Mouse (Mus musculus): ENCODE measurements around the gene Primpol. TPM values are rescaled to one million over a fixed set of nuclear protein-coding genes. Genes with fewer than 3 reads are reported as not detected.

Primpol gene
- total and polyA plus RNA-seq, 3 experiments: 7.1 to 11.6 TPM; not detected in 1

DNA sequence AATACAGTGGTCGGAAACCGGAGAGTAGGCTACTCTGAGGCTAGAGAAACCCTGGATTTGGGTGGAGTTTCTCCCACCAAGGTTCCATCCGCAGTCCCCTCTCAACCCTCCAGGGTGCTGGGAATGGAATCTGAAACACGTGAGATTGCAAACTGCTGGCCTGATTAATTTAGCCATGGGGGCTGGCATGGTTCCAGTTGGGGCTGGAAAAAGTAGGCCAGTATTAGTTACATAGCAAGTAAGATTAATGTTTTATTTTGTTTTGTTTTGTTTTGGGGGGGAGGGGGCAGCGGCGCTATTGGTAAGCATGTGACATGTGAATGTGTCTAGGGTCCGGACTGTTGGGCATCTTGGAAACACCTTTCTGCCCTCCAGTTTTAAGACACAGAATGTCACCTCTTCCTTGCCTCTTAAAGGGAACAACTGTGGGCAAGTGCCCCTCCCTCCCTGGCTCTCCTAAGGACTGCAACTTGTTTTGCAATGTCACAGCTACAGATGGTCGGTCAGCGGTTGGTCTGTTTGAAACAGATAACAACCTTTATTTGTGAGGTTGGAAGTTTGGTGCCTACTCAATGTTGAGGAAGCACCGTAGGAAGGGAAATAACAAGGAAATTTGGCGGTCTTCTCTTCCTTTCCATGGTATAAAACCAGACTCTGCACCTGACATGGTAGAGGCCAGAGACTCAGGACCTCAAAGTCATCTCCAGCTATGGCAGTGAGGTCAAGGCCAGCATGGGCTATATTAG is 70.4 kb downstream of the Primpol start (continued):
- TF ChIP-seq UBTF (IDR thresholded peaks at IDR 0.05; ENCODE audit: borderline replicate concordance, insufficient read depth, low read depth, low read length) (no peak), CHD2 (IDR thresholded peaks at IDR 0.05; ENCODE audit: low read length) (no peak), POLR2AphosphoS2 (IDR thresholded peaks at IDR 0.05; ENCODE audit: low read length) (no peak), MXI1 (IDR thresholded peaks at IDR 0.05; ENCODE audit: low read depth, low read length) (peak; percentile 77)

GRCm38 (mm10) chr8:46545854-46546253 is 71.2 kb downstream of the Primpol start:
- Histone ChIP-seq H3K36me3 (ENCODE audit: control insufficient read depth in 1 of 2, insufficient read depth in 2 of 2, low read length in 2 of 2) (peaks cover 0 to 11% of the 10 kb centered on the region in 2 experiments; a peak in 2 of 4 replicates), H3K9me3 (replicated peaks; ENCODE audit: insufficient read depth, low read length) (no peaks in the 10 kb centered on the region), H3K27me3 (ENCODE audit: control insufficient read depth in 1 of 2, insufficient read depth in 2 of 2, low read length in 2 of 2) (no peaks in the 10 kb centered on the region), H3K9ac (ENCODE audit: control insufficient read depth, low read depth, low read length, poor library complexity, severe bottlenecking) (no peak overlapping the region), H3K79me2 (ENCODE audit: control insufficient read depth, insufficient read depth, low read length, poor library complexity) (no peaks in the 10 kb centered on the region), H3K4me3 (ENCODE audit: control insufficient read depth in 1 of 2, insufficient read depth in 1 of 2, low read depth in 2 of 2, low read length in 2 of 2) (no peak overlapping the region), H3K4me1 (ENCODE audit: control insufficient read depth in 1 of 2, insufficient read depth in 2 of 2, low read length in 2 of 2) (peaks cover 5 to 9% of the 10 kb centered on the region in 2 experiments; a peak in 3 of 4 replicates), H3K27ac (ENCODE audit: control insufficient read depth, low read depth, low read length) (no peak overlapping the region)
- DNase-seq (ENCODE audit: low read depth, low spot score): no peak
- TF ChIP-seq ZKSCAN1 (IDR thresholded peaks at IDR 0.05; ENCODE audit: low read depth, low read length) (no peak), BHLHE40 (IDR thresholded peaks at IDR 0.05; ENCODE audit: borderline replicate concordance, low read depth, low read length) (no peak), TCF12 (IDR thresholded peaks at IDR 0.05; ENCODE audit: low read depth, low read length) (no peak), CTCF (IDR thresholded peaks at IDR 0.05 in 2 of 3, conservative IDR thresholded peaks at IDR 0.05 in 1 of 3; ENCODE audit: control insufficient read depth in 1 of 3, insufficient read depth in 1 of 3, low read depth in 2 of 3, low read length in 3 of 3, poor library complexity in 1 of 3, severe bottlenecking in 1 of 3) (no peak), MEF2A (IDR thresholded peaks at IDR 0.05; ENCODE audit: extremely low read depth, insufficient replicate concordance, low read depth, low read length, poor library complexity, severe bottlenecking) (no peak), MAZ (IDR thresholded peaks at IDR 0.05; ENCODE audit: low read depth, low read length) (no peak), GATA1 (IDR thresholded peaks at IDR 0.05; ENCODE audit: low read depth, low read length) (no peak), ZC3H11A (IDR thresholded peaks at IDR 0.05; ENCODE audit: low read depth, low read length) (no peak), EP300 (IDR thresholded peaks at IDR 0.05; ENCODE audit: low read depth in 1 of 2, low read length in 2 of 2) (no peak), NELFE (IDR thresholded peaks at IDR 0.05; ENCODE audit: low read depth, low read length) (no peak), HCFC1 (IDR thresholded peaks at IDR 0.05; ENCODE audit: low read depth, low read length) (no peak), ETS1 (IDR thresholded peaks at IDR 0.05; ENCODE audit: low read depth, low read length) (no peak), MXI1 (IDR thresholded peaks at IDR 0.05; ENCODE audit: low read depth, low read length) (no peak), UBTF (IDR thresholded peaks at IDR 0.05; ENCODE audit: borderline replicate concordance, insufficient read depth, low read depth, low read length) (no peak), SMC3 (IDR thresholded peaks at IDR 0.05; ENCODE audit: low read depth, low read length) (no peak), POLR2AphosphoS2 (IDR thresholded peaks at IDR 0.05; ENCODE audit: low read length) (no peak), ZNF384 (IDR thresholded peaks at IDR 0.05; ENCODE audit: low read depth, low read length) (no peak)
